Mouse (Mus musculus) erythroblast, embryonic 14.5 days (primary cell): Measurements from ENCODE around the gene Serpinb6b.

Source experiments
- GATA1 ChIP-seq: IDR thresholded peaks from 2 replicates; pipeline ENCODE4 v1.6.1; 2012; ENCODE audit warnings: low read length, inconsistent platforms, mixed read lengths
- TAL1 ChIP-seq: IDR thresholded peaks from 3 replicates; pipeline ENCODE4 v1.6.1; 2012; ENCODE audit warnings: low read length, inconsistent platforms, mixed read lengths

DNA sequence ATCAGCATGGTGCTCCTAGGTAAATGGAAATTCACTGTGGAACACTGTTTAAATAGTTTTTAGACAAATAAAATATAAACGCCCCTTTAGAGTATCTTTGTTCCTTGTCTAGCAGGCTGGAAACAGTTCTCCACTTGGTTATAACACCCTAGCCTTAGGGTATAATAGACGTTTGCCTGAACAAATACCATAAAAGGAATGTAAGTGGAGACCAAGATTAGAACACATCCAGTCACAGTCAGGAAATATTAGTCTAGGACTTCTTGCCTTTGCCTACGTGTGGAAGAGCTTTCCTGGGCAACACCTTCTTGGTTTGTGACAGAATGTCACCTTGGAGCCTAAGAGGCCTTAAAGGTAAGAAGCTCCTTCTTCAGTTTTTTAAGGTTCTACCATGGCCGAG, 8.5 kb upstream of the Serpinb6b start:
- TF ChIP-seq GATA1 (no peak), TAL1 (no peak)
